Mouse (Mus musculus) neural tube, embryonic 14.5 days (tissue): Measurements from ENCODE around the gene Exoc4. TPM values are rescaled to one million over a fixed set of nuclear protein-coding genes. Genes with fewer than 3 reads are reported as not detected.

ENCODE experiments used
- ATAC-seq: fragments of 200-750 bp; cut with Nextera tagmentation; 2 replicates; pipeline ENCODE4 v1.8.0; 2017; ENCODE audit warnings: low read depth, mild to moderate bottlenecking, moderate TSS enrichment, moderate library complexity
- H3K27ac ChIP-seq: fragments of 300-500 bp; sonication (generic); 2 replicates; pipeline ENCODE4 v1.5.1; 2014; ENCODE audit warnings: low read depth, mild to moderate bottlenecking, control low read depth, low read length, moderate library complexity, mixed read lengths
- H3K27me3 ChIP-seq: fragments of 300-500 bp; sonication (generic); 2 replicates; pipeline ENCODE4 v1.6.1; 2014; ENCODE audit warnings: low read length; ENCODE audit not compliant: control insufficient read depth, insufficient read depth
- H3K36me3 ChIP-seq: fragments of 300-500 bp; sonication (generic); 2 replicates; pipeline ENCODE4 v1.6.1; 2014; ENCODE audit warnings: low read length, mixed read lengths; ENCODE audit not compliant: control insufficient read depth, insufficient read depth
- H3K4me1 ChIP-seq: fragments of 300-500 bp; sonication (generic); 2 replicates; pipeline ENCODE4 v1.6.1; 2014; ENCODE audit warnings: low read length; ENCODE audit not compliant: control insufficient read depth, insufficient read depth
- H3K4me2 ChIP-seq: fragments of 300-500 bp; sonication (generic); 2 replicates; pipeline ENCODE4 v1.6.1; 2014; ENCODE audit warnings: mild to moderate bottlenecking, low read depth, low read length, control low read depth
- H3K4me3 ChIP-seq: fragments of 300-500 bp; sonication (generic); 2 replicates; pipeline ENCODE4 v1.5.1; 2014; ENCODE audit warnings: low read depth, low read length, control low read depth, mixed read lengths
- H3K9ac ChIP-seq: fragments of 300-500 bp; sonication (generic); replicated peaks from 2 replicates; pipeline ENCODE4 v1.6.1; 2014; ENCODE audit warnings: low read depth, mild to moderate bottlenecking, control low read depth, low read length, mixed read lengths
- H3K9me3 ChIP-seq: fragments of 300-500 bp; sonication (generic); 2 replicates; pipeline ENCODE4 v1.6.1; 2016; ENCODE audit warnings: low read length; ENCODE audit not compliant: control insufficient read depth
- WGBS: fragments of 180-500 bp; shearing (Covaris S2); extraction: QIAGEN DNeasy Blood & Tissue Kit; methylation state at CpG from one replicate; pipeline ENCODE4 v1.1.7; 2014; 5-methylcytosine and 5-hydroxymethylcytosine counted together
- polyA plus RNA-seq: library from polyadenylated mRNA; unstranded; fragments of >200 nt; fragmentation: Nextera tagmentation; extraction: Ambion mirVana; gene quantifications from 2 replicates; pipeline ENCODE4 v1.2.1, GENCODE M21; 2014

The Exoc4 gene
- polyA plus RNA-seq, 1 experiment from 2014 or later, result 37.0 TPM

DNA sequence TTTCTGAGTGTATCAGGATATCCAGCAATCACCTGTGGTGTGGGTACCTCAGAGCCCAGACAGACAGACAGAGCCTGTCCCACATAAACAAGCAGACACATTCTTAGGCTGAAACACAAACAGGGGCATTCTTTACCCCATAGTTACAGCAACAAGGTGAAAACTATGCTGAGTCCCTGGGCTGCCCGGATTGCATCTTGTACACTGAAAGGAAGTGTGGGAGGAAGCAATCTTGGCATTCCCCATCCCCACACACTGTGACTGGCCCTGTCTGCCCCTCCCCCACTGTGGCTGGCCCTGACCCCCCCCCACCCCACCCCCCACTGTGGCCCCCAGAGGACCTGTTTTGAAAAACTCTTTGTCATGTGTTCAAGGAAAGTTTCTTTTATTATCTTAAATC, 623.3 kb downstream of the Exoc4 start:
- H3K4me1 ChIP-seq, result peaks cover 7% of the 10 kb centered on the region
- ATAC-seq, result peak; percentile 51; the same call in 1 of the 2 replicates
- no peak overlapping the region for H3K9ac ChIP-seq
- H3K27me3 ChIP-seq, result no peaks in the 10 kb centered on the region
- no peaks in the 10 kb centered on the region for H3K9me3 ChIP-seq
- WGBS, result 24% methylated on average over 1 of the region's 1 CpGs
- H3K36me3 ChIP-seq, result no peaks in the 10 kb centered on the region
- H3K4me2 ChIP-seq, result no peak overlapping the region
- H3K4me3 ChIP-seq, result no peak overlapping the region
- no peak overlapping the region for H3K27ac ChIP-seq

DNA sequence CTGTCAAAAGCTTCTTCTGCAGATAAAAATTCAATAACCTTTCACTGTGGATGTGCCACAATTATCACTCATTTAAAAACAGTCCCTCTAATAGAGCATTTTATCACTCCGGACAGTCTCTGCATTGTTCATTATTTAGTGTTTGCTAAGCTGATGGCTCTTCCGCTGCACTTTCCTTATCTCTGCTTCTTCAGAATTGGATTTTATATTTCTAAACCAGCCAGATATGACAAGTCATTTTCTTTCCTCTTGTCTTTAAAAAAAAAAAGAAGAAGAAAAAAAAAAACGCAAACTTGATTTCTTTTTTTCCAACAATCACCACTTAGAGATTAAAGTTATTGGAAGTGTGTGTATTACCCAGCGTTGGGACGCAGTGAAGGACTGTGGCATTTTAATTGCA, 624.1 kb downstream of the Exoc4 start:
- H3K36me3 ChIP-seq, result no peaks in the 10 kb centered on the region
- no peak overlapping the region for H3K27ac ChIP-seq
- no peaks in the 10 kb centered on the region for H3K9me3 ChIP-seq
- WGBS, result 77% methylated on average over 5 of the region's 5 CpGs
- no peak overlapping the region for H3K9ac ChIP-seq
- no peak for ATAC-seq
- no peaks in the 10 kb centered on the region for H3K27me3 ChIP-seq
- H3K4me2 ChIP-seq, result no peak overlapping the region
- peaks cover 7% of the 10 kb centered on the region for H3K4me1 ChIP-seq
- no peak overlapping the region for H3K4me3 ChIP-seq

DNA sequence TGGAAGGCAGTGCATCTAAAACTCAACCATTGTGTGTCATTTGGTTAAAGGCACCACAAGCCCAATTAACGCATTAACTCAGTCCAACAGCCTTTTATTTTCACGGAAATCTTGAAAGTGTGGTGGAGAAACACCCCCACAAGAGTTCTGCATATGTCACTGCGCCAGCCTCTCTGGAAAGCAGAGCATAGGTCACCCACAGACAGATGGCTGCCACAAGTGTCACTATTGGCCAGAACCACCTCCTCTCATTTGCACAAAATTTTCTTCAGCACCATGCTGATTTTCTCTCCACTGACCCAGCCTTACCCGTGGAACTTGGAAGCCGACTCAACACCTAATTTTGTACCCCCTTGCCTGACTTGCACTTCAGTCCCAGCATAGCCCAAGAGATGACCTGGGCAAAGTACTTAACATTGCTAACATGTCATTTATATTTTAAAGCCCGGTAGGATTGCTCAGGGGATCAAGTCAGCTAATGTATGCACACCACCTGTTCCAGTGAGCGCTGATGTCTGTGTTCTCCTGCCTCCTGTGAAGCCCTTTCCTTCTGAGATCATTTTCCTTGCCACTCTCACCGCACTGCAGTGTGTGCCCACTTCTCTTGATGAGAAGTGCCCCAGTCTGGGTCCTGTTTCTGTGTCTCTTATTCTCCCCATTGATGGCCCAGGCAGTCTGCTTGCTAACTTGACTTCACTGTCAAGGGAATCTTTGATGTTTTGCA, 625.6 kb downstream of the Exoc4 start:
- Histone ChIP-seq H3K9ac (no peak overlapping the region), H3K4me3 (no peak overlapping the region), H3K9me3 (no peaks in the 10 kb centered on the region), H3K4me1 (peaks cover 7% of the 10 kb centered on the region), H3K27me3 (no peaks in the 10 kb centered on the region), H3K4me2 (no peak overlapping the region), H3K27ac (no peak overlapping the region), H3K36me3 (no peaks in the 10 kb centered on the region)
- no peak for ATAC-seq
- 55% methylated on average over 8 of the region's 8 CpGs for WGBS

DNA sequence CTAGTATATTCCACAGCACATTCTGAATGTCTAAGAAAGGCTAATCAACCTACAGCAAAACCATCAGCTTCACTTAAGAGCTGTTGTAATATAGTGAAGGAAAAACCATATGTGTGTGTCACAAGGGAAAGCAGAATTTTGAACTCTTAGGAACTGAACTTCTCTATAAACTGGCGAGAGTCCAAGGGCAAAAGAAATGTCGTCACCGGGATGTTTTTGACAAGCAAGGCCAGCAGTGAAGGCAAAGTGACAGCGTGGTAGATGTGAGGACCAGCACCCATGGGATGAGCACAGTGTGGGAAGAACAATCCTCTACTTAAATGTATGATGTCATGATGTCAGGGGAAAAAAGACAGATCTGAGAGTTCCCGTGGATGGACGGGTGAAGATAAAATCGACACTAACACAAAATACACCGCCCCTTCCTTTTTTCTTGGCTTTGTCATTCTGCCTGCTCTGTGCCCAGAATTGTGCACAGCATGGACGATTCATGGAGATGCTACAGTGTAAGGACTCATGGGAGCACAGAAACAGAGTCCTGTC, 635.3 kb downstream of the Exoc4 start:
- 84% methylated on average over 9 of the region's 9 CpGs for WGBS
- Histone ChIP-seq H3K36me3 (no peaks in the 10 kb centered on the region), H3K4me1 (0 out of 2 replicates have a peak, but pooled peaks cover 2% of the 10 kb centered on the region), H3K9ac (no peak overlapping the region), H3K4me3 (no peak overlapping the region), H3K4me2 (no peak overlapping the region), H3K27ac (no peak overlapping the region), H3K27me3 (no peaks in the 10 kb centered on the region), H3K9me3 (no peaks in the 10 kb centered on the region)
- ATAC-seq, result no peak

DNA sequence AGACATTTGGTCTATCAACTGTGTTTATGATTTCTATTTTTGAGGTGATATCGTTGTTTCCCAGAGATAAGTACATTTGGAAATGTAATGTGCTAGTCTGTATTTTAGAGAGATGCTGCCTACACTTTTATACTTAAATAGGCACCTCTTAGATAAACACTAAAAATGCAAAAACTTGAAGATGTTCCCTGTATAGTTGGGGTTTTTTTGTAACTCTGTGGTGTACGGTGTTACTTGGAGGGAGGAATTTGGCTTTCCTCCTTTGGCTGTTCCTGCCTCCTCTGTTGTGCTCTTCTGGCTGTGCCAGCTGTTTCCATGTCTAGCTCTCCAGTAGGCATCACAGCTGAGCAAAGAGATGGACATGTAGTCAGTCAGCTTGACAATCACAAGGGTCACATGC, 638.1 kb downstream of the Exoc4 start:
- Histone ChIP-seq H3K9me3 (no peaks in the 10 kb centered on the region), H3K27ac (no peak overlapping the region), H3K4me2 (no peak overlapping the region), H3K27me3 (no peaks in the 10 kb centered on the region), H3K9ac (no peak overlapping the region), H3K36me3 (no peaks in the 10 kb centered on the region), H3K4me3 (no peak overlapping the region), H3K4me1 (0 out of 2 replicates have a peak, but pooled peaks cover 2% of the 10 kb centered on the region)
- 92% methylated on average over 2 of the region's 2 CpGs for WGBS
- ATAC-seq, result no peak

DNA sequence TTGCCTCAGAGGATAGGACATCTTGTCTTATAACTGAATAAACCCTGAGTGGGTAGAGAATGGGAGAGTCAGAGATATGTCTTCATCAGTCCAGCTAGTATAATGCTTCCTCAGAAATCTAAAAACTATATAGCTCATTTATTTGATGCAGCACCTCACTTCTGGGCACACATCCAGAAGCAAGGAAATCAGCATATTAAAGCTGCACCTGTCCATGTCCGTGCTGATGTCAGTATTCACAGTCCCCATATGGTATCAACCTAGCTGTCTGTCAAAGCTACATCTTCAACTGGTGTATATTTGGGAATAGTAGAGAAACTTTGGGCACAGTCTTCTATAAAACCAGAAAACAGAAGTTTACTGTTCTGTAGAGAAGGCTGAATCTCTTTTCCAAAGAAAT, 642.0 kb downstream of the Exoc4 start:
- H3K4me3 ChIP-seq, result no peak overlapping the region
- 73% methylated on average over 1 of the region's 1 CpGs for WGBS
- H3K36me3 ChIP-seq, result no peaks in the 10 kb centered on the region
- H3K4me1 ChIP-seq, result no peaks in the 10 kb centered on the region
- no peak overlapping the region for H3K4me2 ChIP-seq
- no peak overlapping the region for H3K27ac ChIP-seq
- no peaks in the 10 kb centered on the region for H3K27me3 ChIP-seq
- ATAC-seq, result no peak
- H3K9ac ChIP-seq, result no peak overlapping the region
- no peaks in the 10 kb centered on the region for H3K9me3 ChIP-seq

DNA sequence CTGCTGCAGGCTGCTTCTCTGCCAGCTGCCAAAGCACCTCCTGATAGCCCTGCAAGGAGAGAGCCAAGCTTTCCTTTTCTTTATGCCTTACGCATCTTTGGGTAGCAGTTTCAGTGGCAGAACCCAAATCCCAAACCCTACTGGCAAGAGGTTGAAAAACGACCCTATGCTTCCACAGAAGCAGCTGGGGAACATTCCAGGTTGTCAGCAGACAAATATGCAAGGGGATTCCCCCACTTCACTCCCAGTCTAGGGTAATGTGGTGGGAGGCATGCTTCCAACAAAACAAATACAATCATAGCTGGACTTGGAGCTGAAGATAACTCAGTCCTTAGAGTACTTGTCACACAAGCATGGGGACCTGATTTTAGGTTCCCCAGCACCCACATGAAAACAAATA, 643.3 kb downstream of the Exoc4 start:
- WGBS, result 64% methylated on average over 2 of the region's 2 CpGs
- Histone ChIP-seq H3K9me3 (no peaks in the 10 kb centered on the region), H3K9ac (no peak overlapping the region), H3K27me3 (no peaks in the 10 kb centered on the region), H3K4me2 (no peak overlapping the region), H3K36me3 (no peaks in the 10 kb centered on the region), H3K4me1 (no peaks in the 10 kb centered on the region), H3K4me3 (no peak overlapping the region), H3K27ac (no peak overlapping the region)
- ATAC-seq, result no peak

DNA sequence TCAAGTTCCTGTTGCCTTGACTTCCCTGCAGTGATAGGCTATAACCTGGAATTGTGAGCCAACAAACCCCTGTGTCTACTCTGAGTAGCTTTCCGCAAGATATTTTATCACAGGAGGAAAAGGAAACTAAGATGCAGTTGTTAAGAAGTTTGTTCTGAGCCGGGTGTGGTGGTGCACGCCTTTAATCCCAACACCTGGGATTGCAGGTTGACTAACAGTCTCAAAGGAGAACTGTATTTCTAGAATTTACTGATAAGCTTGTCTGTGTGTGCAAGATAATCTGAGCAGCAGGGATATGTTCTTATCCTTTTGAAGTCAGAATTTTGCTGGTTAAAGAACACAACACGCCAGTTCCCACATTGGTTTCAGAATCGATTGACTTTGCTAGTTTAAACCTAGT, 651.1 kb downstream of the Exoc4 start:
- 96% methylated on average over 5 of the region's 5 CpGs for WGBS
- no peaks in the 10 kb centered on the region for H3K9me3 ChIP-seq
- H3K9ac ChIP-seq, result no peak overlapping the region

DNA sequence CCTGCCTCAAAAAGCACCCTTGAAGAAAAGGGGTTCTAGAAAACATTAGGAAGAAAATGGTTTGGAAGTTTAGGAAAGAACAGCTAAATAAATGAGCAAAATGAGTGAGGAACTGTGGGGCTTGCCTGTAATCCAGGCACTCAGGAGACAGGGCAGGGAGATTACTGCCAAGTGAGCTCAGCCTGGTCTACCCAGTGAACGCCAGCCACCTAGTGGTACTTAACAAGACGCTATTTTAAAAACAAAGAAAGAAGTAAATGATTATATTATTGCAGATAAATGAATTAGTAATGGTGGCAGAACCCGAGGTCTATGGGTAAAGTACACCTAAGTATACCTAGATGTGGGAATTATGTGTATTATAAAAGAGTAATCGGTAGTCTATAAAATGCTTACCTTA, 651.7 kb downstream of the Exoc4 start:
- Histone ChIP-seq H3K4me3 (no peak overlapping the region), H3K27ac (no peak overlapping the region), H3K36me3 (no peaks in the 10 kb centered on the region), H3K27me3 (no peaks in the 10 kb centered on the region), H3K9me3 (no peaks in the 10 kb centered on the region), H3K9ac (no peak overlapping the region), H3K4me1 (no peaks in the 10 kb centered on the region), H3K4me2 (no peak overlapping the region)
- ATAC-seq, result no peak
- 80% methylated on average over 4 of the region's 4 CpGs for WGBS

More for the DNA sequence above, 651.1 kb downstream of the Exoc4 start:
- no peaks in the 10 kb centered on the region for H3K4me1 ChIP-seq
- no peak overlapping the region for H3K27ac ChIP-seq
- no peak overlapping the region for H3K4me2 ChIP-seq
- H3K27me3 ChIP-seq, result no peaks in the 10 kb centered on the region
- H3K4me3 ChIP-seq, result no peak overlapping the region
- no peaks in the 10 kb centered on the region for H3K36me3 ChIP-seq
- ATAC-seq, result no peak
